Mouse (Mus musculus) urinary bladder, postnatal 4 days (tissue): ENCODE measurements around the gene Rgs12.

Source experiments
- DNase-seq, 2 experiments: peaks; one replicate each; pipeline ENCODE4 v3.0.0; 2021 to 2022; ENCODE audit warnings: low spot score in 2 of 2

Rgs12 gene

DNA sequence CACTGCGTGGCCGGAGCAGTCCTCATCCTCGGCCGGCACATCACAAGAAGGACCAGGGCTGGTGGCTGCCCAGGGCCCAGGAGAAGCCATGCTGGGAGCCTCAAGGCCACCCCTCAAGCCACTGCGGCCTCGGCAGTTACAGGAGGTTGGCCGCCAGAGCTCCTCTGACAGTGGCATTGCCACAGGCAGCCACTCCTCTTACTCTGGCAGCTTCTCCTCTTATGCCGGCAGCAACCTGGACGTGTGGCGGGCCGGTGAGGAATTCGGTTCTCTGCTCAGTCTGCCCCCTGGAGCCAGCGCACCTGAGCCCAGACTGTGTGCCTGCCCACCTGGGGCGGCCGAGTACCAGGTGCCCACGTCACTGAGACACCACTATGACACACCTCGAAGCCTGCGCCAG lies 129.9 kb downstream of the Rgs12 start:
- no peak for DNase-seq

GRCm38 (mm10) chr5:35084913-35085312 lies 135.7 kb downstream of the Rgs12 start:
- DNase-seq = no peak

- peak in 1 of 2 experiments; percentile 48 for DNase-seq
Measured at GRCm38 (mm10) chr5:35088785-35089613, 139.8 kb downstream of the Rgs12 start.
